Mouse (Mus musculus) liver, adult 2 months (tissue): Measurements from ENCODE around the gene Nrp2. TPM values are rescaled to one million over a fixed set of nuclear protein-coding genes. Genes with fewer than 3 reads are reported as not detected.

Experiments used
- DNase-seq: peaks from one replicate; pipeline ENCODE4 v3.0.0-alpha.2; 2011; ENCODE audit warnings: low read depth, low spot score; ENCODE audit errors: extremely low read depth
- H3K27ac ChIP-seq: fragments of 200-500 bp; replicated peaks from 2 replicates; pipeline ENCODE4 v1.5.1; 2012; ENCODE audit warnings: low read depth, mild to moderate bottlenecking, control low read depth, inconsistent platforms, low read length; ENCODE audit not compliant: insufficient read depth
- H3K27me3 ChIP-seq: fragments of 200-500 bp; 2 replicates; pipeline ENCODE4 v1.6.1; 2012; ENCODE audit warnings: mild to moderate bottlenecking, moderate library complexity, low read length, inconsistent platforms; ENCODE audit not compliant: control insufficient read depth, insufficient read depth
- H3K36me3 ChIP-seq: fragments of 200-500 bp; 2 replicates; pipeline ENCODE4 v1.6.1; 2012; ENCODE audit warnings: low read length, inconsistent platforms; ENCODE audit not compliant: control insufficient read depth, insufficient read depth
- H3K4me1 ChIP-seq: fragments of 200-500 bp; 2 replicates; pipeline ENCODE4 v1.6.1; 2011; ENCODE audit warnings: low read length; ENCODE audit not compliant: control insufficient read depth, insufficient read depth
- H3K4me3 ChIP-seq: fragments of 200-500 bp; 2 replicates; pipeline ENCODE4 v1.5.1; 2011; ENCODE audit warnings: low read depth, mild to moderate bottlenecking, control low read depth, low read length, moderate library complexity; ENCODE audit not compliant: insufficient read depth
- H3K79me2 ChIP-seq: fragments of 200-500 bp; 2 replicates; pipeline ENCODE4 v1.6.1; 2012; ENCODE audit warnings: inconsistent platforms, mild to moderate bottlenecking, low read length, moderate library complexity; ENCODE audit not compliant: control insufficient read depth, insufficient read depth
- H3K9ac ChIP-seq: fragments of 200-500 bp; 2 replicates; pipeline ENCODE4 v1.6.1; 2012; ENCODE audit warnings: low read depth, mild to moderate bottlenecking, control low read depth, inconsistent platforms, low read length
- CTCF ChIP-seq: fragments of 200-500 bp; IDR thresholded peaks from 2 replicates; pipeline ENCODE4 v1.5.1; 2011; ENCODE audit warnings: low read depth, low read length, control low read depth
- POLR2A ChIP-seq: fragments of 200-500 bp; IDR thresholded peaks from 2 replicates; pipeline ENCODE4 v1.6.1; 2011; ENCODE audit warnings: low read length, control low read depth; ENCODE audit not compliant: insufficient read depth; ENCODE audit errors: extremely low read depth
- WGBS: fragments of 180-500 bp; shearing (Covaris S2); methylation state at CpG from one replicate; pipeline ENCODE4 v1.1.7; 2018; 5-methylcytosine and 5-hydroxymethylcytosine counted together
- polyA plus RNA-seq: library from polyadenylated mRNA; depleted of rRNA; stranded (reverse); fragments of >200 nt; gene quantifications from 2 replicates; pipeline ENCODE4 v1.2.3, GENCODE M21; 2012
- total RNA-seq: library from RNA; depleted of rRNA; stranded (reverse); fragments of >200 nt; gene quantifications from 2 replicates; pipeline ENCODE4 v1.2.3, GENCODE M21; 2014

Nrp2 gene
- total and polyA plus RNA-seq, 2 experiments = 3.2 to 11.4 TPM

GRCm38 (mm10) chr1:62786255-62786654 lies 83.2 kb downstream of the Nrp2 start:
- Histone ChIP-seq H3K27me3 (no peaks in the 10 kb centered on the region), H3K27ac (no peak overlapping the region), H3K9ac (no peak overlapping the region), H3K36me3 (no peaks in the 10 kb centered on the region), H3K4me1 (no peaks in the 10 kb centered on the region), H3K79me2 (no peaks in the 10 kb centered on the region), H3K4me3 (no peak overlapping the region)
- peak; percentile 33 for DNase-seq
- TF ChIP-seq CTCF (peak; percentile 58), POLR2A (no peak)
- whole genome bisulfite sequencing = 24% methylated on average over 5 of the region's 5 CpGs

- Histone ChIP-seq H3K9ac (no peak overlapping the region), H3K27ac (no peak overlapping the region), H3K36me3 (no peaks in the 10 kb centered on the region), H3K4me3 (no peak overlapping the region), H3K27me3 (no peaks in the 10 kb centered on the region), H3K79me2 (no peaks in the 10 kb centered on the region), H3K4me1 (no peaks in the 10 kb centered on the region)
- no peak for DNase-seq
- TF ChIP-seq CTCF (no peak), POLR2A (no peak)
- 88% methylated on average over 10 of the region's 10 CpGs for WGBS
These were observed 84.5 kb downstream of the Nrp2 start for GRCm38 (mm10) chr1:62787546-62787945.

GRCm38 (mm10) chr1:62794223-62794895 lies 91.3 kb downstream of the Nrp2 start:
- TF ChIP-seq CTCF = no peak
- TF ChIP-seq POLR2A = no peak
- Histone ChIP-seq H3K4me1 (no peaks in the 10 kb centered on the region), H3K36me3 (no peaks in the 10 kb centered on the region), H3K27me3 (no peaks in the 10 kb centered on the region; the same call in 1 of the 2 replicates), H3K4me3 (no peak overlapping the region), H3K9ac (no peak overlapping the region), H3K27ac (no peak overlapping the region), H3K79me2 (no peaks in the 10 kb centered on the region)
- DNase-seq = no peak
- WGBS = 43% methylated on average over 19 of the region's 19 CpGs

GRCm38 (mm10) chr1:62794896-62795255 lies 91.8 kb downstream of the Nrp2 start:
- no peak for DNase-seq
- TF ChIP-seq POLR2A = no peak
- no peak for TF ChIP-seq CTCF
- WGBS = 51% methylated on average over 2 of the region's 2 CpGs
- Histone ChIP-seq H3K27ac (no peak overlapping the region), H3K4me1 (no peaks in the 10 kb centered on the region), H3K36me3 (no peaks in the 10 kb centered on the region), H3K79me2 (no peaks in the 10 kb centered on the region), H3K27me3 (no peaks in the 10 kb centered on the region; the same call in 1 of the 2 replicates), H3K9ac (no peak overlapping the region), H3K4me3 (no peak overlapping the region)

GRCm38 (mm10) chr1:62795307-62796037 lies 92.4 kb downstream of the Nrp2 start:
- H3K4me3 ChIP-seq = peak overlapping the region; percentile 43; the same call in 1 of the 2 replicates
- TF ChIP-seq CTCF (peak; percentile 87), POLR2A (no peak)
- 22% methylated on average over 28 of the region's 28 CpGs for WGBS
- H3K27ac ChIP-seq = no peak overlapping the region
- DNase-seq = peak; percentile 26
- H3K79me2 ChIP-seq = no peaks in the 10 kb centered on the region
- peak overlapping the region; percentile 26; the same call in 1 of the 2 replicates for H3K9ac ChIP-seq
- H3K36me3 ChIP-seq = no peaks in the 10 kb centered on the region
- H3K4me1 ChIP-seq = no peaks in the 10 kb centered on the region
- H3K27me3 ChIP-seq = no peaks in the 10 kb centered on the region; the same call in 1 of the 2 replicates
